Mouse (Mus musculus) c-Kit-positive CD71-positive TER-119-positive erythroid progenitor cells, embryonic 14.5 days (primary cell): ENCODE measurements around the gene Pgghg.

Experiments
- DNase-seq: peaks from one replicate; pipeline ENCODE4 v3.0.0-alpha.2; 2013; ENCODE audit warnings: low spot score

The Pgghg gene

DNA sequence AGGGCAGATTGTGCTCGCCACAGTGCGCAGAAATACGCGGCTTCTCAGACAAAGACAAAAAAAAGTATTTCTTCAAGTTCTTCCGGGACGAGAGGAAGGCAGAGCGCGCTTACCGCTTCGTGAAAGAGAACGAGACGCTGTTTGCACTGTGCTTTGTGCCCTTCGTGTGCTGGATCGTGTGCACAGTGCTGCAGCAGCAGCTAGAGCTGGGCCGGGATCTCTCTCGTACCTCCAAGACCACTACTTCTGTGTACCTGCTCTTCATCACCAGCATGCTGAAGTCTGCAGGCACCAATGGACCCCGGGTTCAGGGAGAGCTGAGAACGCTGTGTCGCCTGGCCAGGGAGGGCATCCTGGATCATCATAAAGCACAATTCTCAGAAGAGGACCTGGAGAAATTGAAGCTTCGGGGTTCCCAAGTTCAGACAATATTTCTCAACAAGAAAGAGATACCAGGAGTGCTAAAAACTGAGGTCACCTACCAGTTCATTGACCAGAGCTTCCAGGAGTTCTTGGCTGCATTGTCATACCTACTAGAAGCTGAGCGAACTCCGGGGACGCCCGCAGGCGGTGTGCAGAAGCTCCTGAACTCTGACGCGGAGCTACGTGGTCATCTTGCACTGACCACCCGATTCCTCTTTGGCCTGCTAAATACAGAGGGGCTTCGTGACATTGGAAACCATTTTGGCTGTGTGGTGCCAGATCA lies 18.0 kb upstream of the Pgghg start:
- no peak for DNase-seq

- DNase-seq, result no peak
Measured at GRCm38 (mm10) chr7:140927181-140927580, 14.0 kb upstream of the Pgghg start.

- DNase-seq, result no peak
Measured at GRCm38 (mm10) chr7:140938436-140938835, 2.8 kb upstream of the Pgghg start.

DNA sequence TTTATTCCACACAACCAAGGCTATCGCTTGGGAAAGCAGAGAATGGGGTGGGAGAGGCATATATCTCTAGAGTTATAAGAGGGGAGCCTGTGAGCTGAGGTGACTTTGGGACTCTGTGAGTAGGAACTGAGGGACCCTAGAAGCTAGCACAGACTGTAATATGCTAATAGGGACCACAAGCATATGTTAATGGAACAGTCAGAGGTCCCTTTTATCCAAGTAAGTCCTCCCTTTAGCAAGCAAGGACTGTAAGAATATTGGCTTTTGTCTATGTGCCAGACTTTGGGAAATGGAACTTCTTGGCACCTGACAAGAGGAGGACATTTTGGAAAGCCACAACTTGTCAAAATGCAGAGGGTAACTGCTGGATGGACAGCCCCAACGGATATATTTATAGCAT lies 2.3 kb upstream of the Pgghg start:
- no peak for DNase-seq

DNA sequence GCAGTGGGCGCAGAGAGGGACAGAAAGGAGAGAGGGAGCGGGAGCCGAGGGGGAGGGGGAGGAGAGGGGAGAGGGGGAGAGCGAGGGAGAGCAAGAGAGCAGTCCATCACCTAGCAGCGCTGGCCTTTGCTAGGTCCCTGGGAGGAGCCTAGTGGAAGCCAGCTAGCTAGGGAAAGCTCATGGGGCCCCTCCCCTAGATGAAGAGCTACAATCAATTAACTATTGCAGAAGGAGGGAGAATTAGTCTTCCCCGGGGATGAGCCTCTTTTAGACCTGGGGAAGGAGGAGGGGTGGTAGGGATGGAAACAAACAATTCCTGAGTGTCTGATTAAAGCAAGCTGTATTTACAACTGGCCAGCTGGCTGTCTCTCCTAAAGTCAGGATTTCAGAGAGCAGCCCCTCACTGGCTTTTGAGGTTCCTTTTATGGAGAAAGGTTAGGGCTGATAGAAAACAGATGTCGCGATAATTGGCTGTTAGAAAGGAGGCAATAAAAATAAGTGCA lies 1.5 kb upstream of the Pgghg start:
- no peak for DNase-seq

DNA sequence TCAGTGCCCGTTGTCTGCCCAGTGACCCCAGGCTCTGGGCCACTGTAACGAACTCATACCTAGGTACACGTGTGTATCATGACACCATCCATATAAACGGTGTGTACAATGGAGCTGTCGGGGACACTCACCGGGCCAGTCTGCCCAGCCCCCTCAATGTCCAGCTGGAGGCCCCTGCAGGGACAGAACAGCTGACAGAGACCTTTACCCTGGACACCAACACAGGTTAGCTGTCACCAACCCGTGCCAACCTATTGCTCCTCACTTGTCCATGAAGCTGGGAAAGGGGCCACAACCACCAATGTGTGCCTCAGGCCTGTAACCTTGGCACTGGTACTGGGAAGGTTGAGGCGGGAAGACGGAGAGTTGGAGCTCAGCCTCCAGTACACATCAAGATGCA lies 1.1 kb downstream of the Pgghg start:
- no peak for DNase-seq

DNA sequence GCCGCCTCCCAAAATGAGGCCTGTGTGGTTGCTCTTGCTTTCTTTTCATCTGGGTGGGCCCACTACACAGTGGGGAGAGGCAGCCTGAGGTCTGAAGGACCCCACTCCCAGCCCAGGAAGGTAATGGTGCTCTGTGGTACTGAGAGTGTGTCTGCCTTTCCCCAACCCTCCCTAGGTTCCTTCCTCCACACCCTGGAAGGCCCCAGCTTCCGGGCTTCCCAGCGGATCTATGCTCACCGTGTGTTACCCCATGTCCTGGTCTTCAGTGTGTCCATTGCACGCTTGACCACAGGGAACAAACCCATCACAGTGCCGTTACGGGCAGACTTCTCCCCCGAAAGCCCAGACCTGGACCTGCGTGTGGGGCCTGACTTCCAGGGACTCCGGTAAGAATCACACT lies 1.6 kb downstream of the Pgghg start:
- DNase-seq, result no peak

DNA sequence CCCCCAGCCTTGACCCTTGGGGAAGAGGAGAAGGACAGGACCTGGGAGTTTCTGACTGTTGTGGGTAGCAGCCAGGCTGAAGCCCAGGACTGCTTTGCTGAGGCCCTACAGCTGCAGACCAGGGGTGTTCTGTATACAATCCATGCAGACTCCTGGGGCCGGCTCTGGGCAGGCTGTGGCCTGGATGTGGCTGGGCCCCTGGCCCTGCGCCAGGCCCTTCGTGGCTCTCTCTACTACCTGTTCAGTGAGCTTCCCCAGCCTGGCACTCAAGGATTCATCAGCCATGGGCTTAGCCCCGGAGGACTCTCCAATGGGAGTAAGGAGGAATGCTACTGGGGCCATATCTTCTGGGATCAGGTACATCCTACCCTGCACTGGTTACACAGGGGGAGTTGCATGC lies 2.2 kb downstream of the Pgghg start:
- DNase-seq, result no peak

GRCm38 (mm10) chr7:140944236-140944635 lies 3.0 kb downstream of the Pgghg start:
- DNase-seq, result no peak

- no peak for DNase-seq
Measured at GRCm38 (mm10) chr7:140945247-140945646, 4.1 kb downstream of the Pgghg start.

DNA sequence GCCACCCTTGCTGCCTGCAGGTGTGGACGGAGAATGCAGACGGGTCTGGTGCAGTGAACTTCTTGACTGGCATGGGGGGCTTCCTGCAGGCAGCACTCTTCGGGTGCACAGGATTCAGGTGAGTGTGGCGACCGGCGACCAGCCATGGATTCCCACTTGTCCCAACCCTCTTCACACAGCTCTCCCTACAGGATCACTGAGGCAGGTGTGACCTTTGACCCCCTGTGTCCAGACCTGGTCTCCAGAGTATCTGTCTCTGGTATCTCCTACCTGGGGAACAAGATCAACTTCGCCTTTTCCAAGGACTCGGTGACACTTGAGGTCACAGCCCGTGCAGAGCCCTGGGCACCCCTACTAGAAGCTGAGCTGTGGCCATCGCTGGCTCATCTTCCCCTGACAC lies 5.1 kb downstream of the Pgghg start:
- DNase-seq, result no peak

DNA sequence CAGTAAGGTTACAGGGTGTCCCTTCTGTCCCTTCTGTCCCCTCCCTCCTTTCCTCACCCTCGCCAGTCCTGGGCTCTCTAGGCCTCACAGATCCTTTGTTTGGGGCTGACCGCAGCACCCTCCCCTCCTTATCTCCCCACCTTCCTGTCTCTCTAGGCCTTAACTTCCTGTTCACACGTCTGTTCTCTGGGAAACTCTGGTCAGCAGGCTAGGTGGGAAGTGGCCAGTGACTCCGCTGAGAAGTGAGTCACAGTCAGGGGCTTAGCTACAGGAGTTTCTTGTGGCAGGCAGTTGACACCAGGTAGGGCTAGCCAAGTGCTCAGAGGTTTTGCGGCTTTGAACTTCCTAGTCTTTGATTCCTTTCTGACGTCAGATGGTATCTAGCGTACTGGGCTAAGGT lies 5.8 kb downstream of the Pgghg start:
- no peak for DNase-seq

GRCm38 (mm10) chr7:140948161-140948560 lies 7.0 kb downstream of the Pgghg start:
- no peak for DNase-seq

GRCm38 (mm10) chr7:140949255-140949654 lies 8.1 kb downstream of the Pgghg start:
- DNase-seq, result no peak

DNA sequence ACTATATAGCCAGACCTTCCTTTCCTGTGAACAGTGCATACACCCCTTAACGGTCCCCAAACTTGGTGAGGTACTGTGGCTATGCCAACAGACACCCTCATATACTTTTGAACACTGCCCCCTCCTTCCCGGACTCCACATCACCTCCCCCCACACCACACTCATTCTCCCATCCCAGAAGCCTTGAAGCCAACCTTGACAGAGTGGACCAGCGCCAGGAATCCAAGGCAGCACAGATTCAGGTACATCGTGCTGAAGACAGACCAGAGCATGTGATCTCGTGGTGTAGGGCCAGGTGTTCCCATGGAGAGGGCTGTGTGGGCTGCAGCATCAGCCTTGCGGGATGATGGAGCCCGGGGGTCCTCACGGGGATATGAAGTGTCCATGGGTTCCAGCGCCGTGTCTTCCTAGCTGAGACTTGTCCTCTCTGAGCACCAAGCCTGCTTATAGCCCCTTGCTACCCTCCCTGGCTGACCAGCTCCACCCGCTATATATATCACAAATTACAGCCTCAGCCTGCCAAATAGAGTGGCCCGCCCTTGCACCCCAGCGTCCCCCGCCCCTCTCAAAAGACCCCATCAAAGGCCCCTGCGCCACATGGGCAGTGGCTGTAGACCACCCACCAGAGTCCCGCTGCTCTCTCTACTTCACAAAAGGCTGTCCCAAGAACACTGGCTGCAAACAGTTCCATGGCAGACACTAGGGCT lies 8.8 kb downstream of the Pgghg start, which contains the start of gene Ifitm5:
TSS of gene Ifitm5 (minus strand) at position 468 of the 707 bp plus-strand sequence.
- no peak for DNase-seq

DNA sequence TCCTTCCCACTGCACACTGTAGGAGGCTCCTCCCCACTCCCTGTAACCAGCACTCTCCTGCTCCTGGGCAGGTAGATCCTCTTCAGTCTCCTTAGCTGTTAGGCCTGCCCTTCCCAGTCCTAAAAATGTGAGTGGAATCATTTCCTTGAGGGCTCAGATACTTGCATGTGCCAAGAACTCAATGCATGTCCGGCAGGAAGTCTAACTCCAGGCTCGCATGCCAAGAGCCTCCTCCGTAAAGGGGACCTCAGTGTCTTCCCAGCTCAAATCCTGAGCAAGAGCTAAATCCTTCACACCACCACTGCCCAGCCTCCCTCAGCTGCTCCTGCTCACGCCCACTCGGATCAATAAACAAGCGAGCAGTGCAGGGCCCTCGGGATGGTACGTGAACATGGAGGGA lies 9.9 kb downstream of the Pgghg start:
- DNase-seq, result no peak

DNA sequence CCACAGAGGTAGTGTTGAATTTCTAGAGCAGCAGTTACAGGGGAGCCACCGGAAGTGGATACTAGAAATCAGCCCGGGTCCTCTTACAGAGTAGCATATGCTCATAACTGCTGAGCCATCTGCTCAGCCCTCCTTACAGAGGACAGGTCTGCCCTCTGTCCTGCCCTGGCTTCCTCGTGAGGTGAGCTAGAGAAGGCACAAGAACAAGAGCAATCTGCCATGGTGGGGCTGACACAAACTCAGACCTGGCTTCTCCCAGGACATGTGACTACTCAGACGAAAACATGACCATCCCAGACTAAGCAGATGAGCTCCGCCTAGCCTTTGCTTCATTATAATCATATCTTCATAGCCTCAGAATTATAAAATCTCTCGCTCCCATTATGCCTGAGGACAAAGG lies 10.6 kb downstream of the Pgghg start:
- DNase-seq, result no peak

DNA sequence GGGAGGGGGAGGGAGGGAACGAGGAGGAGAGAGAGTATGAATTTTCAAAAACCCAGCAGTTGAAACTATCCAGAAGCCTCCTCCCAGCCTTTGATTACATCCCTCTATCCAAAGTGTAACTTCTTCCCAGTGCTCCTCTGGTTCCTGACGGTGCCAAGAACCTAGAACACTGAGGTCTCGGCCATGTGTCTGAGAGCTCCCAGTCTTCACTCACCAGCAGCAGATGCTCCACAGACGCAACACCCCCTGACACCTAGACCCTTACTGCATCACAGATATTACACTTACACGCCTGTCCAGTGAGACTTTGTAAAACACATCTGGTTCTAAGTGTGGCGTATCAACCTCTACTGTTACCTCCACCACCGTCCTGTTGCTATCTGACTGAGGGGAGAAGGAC lies 11.2 kb downstream of the Pgghg start:
- no peak for DNase-seq

DNA sequence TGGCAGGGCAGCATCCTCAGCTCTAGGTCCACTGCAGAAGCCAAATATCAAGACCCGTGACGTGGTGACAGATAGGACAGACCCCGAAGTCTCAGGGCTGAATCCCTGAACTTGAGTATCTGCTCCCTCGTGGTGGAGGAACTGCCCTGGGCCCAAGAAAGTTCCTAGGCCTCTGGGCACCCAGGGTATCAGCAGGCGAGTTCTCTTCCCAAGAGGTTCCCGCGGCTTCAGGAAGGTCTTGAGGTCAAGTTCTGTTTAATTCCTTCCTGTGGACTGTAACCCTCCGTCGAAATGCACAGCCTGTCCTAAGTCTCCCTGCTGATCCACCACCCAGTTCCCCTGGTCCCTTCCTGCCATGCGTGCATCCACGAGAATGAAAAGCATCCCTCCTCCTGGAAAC lies 11.9 kb downstream of the Pgghg start:
- no peak for DNase-seq

- no peak for DNase-seq
Measured at GRCm38 (mm10) chr7:140953800-140954732, 12.9 kb downstream of the Pgghg start.

- no peak for DNase-seq
Measured at GRCm38 (mm10) chr7:140954733-140955071, 13.5 kb downstream of the Pgghg start.

GRCm38 (mm10) chr7:140955342-140955741 lies 14.2 kb downstream of the Pgghg start:
- no peak for DNase-seq
